Mouse (Mus musculus) heart, postnatal 25 days (tissue): Measurements from ENCODE around the gene Pgpep1. TPM values are rescaled to one million over a fixed set of nuclear protein-coding genes. Genes with fewer than 3 reads are reported as not detected.

Experiments
- DNase-seq: peaks from one replicate; pipeline ENCODE4 v3.0.0; 2022; ENCODE audit warnings: low spot score
- intact Hi-C: fragments of 180-260 bp; cut with DNase I; formaldehyde crosslinking; loops from one replicate; pipeline ENCODE4 v1.15.1; 2025
- total RNA-seq, 2 experiments: library from RNA; stranded (reverse); gene quantifications; 2 replicates each; pipeline ENCODE4 v1.2.3; 2021

Gene Pgpep1
- total RNA-seq, 2 experiments from 2014 or later: 46.8 to 47.5 TPM

GRCm38 (mm10) chr8:70665599-70665998 is 5.4 kb upstream of the Pgpep1 start:
- intact Hi-C loops: no loop called here
- DNase-seq: no peak

GRCm38 (mm10) chr8:70664631-70665030 is 4.4 kb upstream of the Pgpep1 start:
- intact Hi-C loops: no loop called here

GRCm38 (mm10) chr8:70663691-70664090 is 3.5 kb upstream of the Pgpep1 start:
- DNase-seq: no peak
- intact Hi-C loops: no loop called here

More at GRCm38 (mm10) chr8:70664631-70665030, 4.4 kb upstream of the Pgpep1 start:
- no peak for DNase-seq

- intact Hi-C loops: no loop called here
- peak; percentile 85 for DNase-seq
Observed at GRCm38 (mm10) chr8:70659604-70660272, 450 bp downstream of the Pgpep1 start.

- DNase-seq: no peak
- intact Hi-C loops: no loop called here
Observed at GRCm38 (mm10) chr8:70658897-70659603, 1.1 kb downstream of the Pgpep1 start.

- intact Hi-C loops: no loop called here
- no peak for DNase-seq
Observed at GRCm38 (mm10) chr8:70657739-70658138, 2.4 kb downstream of the Pgpep1 start.

GRCm38 (mm10) chr8:70657214-70657613 is 3.0 kb downstream of the Pgpep1 start:
- intact Hi-C loops: no loop called here

GRCm38 (mm10) chr8:70656193-70656790 is 3.9 kb downstream of the Pgpep1 start:
- intact Hi-C loops: no loop called here
- DNase-seq: no peak

More at GRCm38 (mm10) chr8:70657214-70657613, 3.0 kb downstream of the Pgpep1 start:
- no peak for DNase-seq

GRCm38 (mm10) chr8:70655469-70655868 is 4.7 kb downstream of the Pgpep1 start:
- DNase-seq: no peak
- intact Hi-C loops: no loop called here

GRCm38 (mm10) chr8:70654121-70654520 is 6.1 kb downstream of the Pgpep1 start:
- no peak for DNase-seq
- intact Hi-C loops: loop anchor here (5.0 kb wide), 1 partner anchor 42 kb away; no protein-coding TSS in a partner anchor

GRCm38 (mm10) chr8:70653226-70653625 is 7.0 kb downstream of the Pgpep1 start:
- DNase-seq: no peak
- intact Hi-C loops: loop anchor here (1.0 to 5.0 kb wide), 2 partner anchors 27 to 41 kb away; no protein-coding TSS in a partner anchor

- DNase-seq: no peak
- intact Hi-C loops: loop anchor here (5.0 kb wide), 1 partner anchor 38 kb away; no protein-coding TSS in a partner anchor
Observed at GRCm38 (mm10) chr8:70650351-70650750, 9.8 kb downstream of the Pgpep1 start.

GRCm38 (mm10) chr8:70649324-70649723 is 10.9 kb downstream of the Pgpep1 start:
- intact Hi-C loops: no loop called here
- peak; percentile 83 for DNase-seq

GRCm38 (mm10) chr8:70648921-70649320 is 11.3 kb downstream of the Pgpep1 start:
- no peak for DNase-seq
- intact Hi-C loops: no loop called here

GRCm38 (mm10) chr8:70648164-70648442 is 12.1 kb downstream of the Pgpep1 start:
- no peak for DNase-seq
- intact Hi-C loops: no loop called here

GRCm38 (mm10) chr8:70647343-70648163 is 12.6 kb downstream of the Pgpep1 start:
- DNase-seq: no peak
- intact Hi-C loops: no loop called here

- intact Hi-C loops: no loop called here
- no peak for DNase-seq
Observed at GRCm38 (mm10) chr8:70646775-70647174, 13.4 kb downstream of the Pgpep1 start.

GRCm38 (mm10) chr8:70646369-70646768 is 13.8 kb downstream of the Pgpep1 start:
- no peak for DNase-seq
- intact Hi-C loops: no loop called here

GRCm38 (mm10) chr8:70645501-70646224 is 14.5 kb downstream of the Pgpep1 start:
- DNase-seq: no peak
- intact Hi-C loops: no loop called here

- no peak for DNase-seq
- intact Hi-C loops: no loop called here
Observed at GRCm38 (mm10) chr8:70644065-70644464, 16.1 kb downstream of the Pgpep1 start.
